Mouse (Mus musculus) CH12.LX (cell line): Measurements from ENCODE around the gene Olfr564. TPM values are rescaled to one million over a fixed set of nuclear protein-coding genes. Genes with fewer than 3 reads are reported as not detected.

ENCODE experiments used
- DNase-seq: peaks from one replicate; pipeline ENCODE4 v3.0.0-alpha.2; 2013; ENCODE audit errors: extremely low read depth
- H3K27ac ChIP-seq: 2 replicates; pipeline ENCODE4 v1.5.1; 2012; ENCODE audit warnings: low read depth, mild to moderate bottlenecking, control low read depth, moderate library complexity; ENCODE audit not compliant: insufficient read depth
- H3K27me3 ChIP-seq: replicated peaks from 2 replicates; pipeline ENCODE3; 2012; ENCODE audit warnings: inconsistent platforms
- H3K36me3 ChIP-seq, 2 experiments: replicated peaks in 1 of 2; 2 replicates each; pipeline versions ENCODE3 to v1.6.1; 2012; ENCODE audit warnings: inconsistent platforms in 1 of 2, low read length in 1 of 2, mild to moderate bottlenecking in 1 of 2, mixed read lengths in 1 of 2, moderate library complexity in 1 of 2; ENCODE audit not compliant: control insufficient read depth in 1 of 2, insufficient read depth in 1 of 2
- H3K4me1 ChIP-seq, 2 experiments: 2 replicates each; pipeline ENCODE4 v1.6.1; 2012; ENCODE audit warnings: inconsistent platforms in 1 of 2, moderate library complexity in 1 of 2; ENCODE audit not compliant: insufficient read depth in 2 of 2, control insufficient read depth in 1 of 2
- H3K4me2 ChIP-seq: 2 replicates; pipeline ENCODE4 v1.6.1; 2012; ENCODE audit warnings: low read depth, mild to moderate bottlenecking, control low read depth; ENCODE audit not compliant: poor library complexity, insufficient read depth, severe bottlenecking
- H3K4me3 ChIP-seq, 3 experiments: fragments of 150-350 bp in 1 of 3; sonication (generic) in 1 of 3; replicated peaks in 1 of 3; 2 replicates each; pipeline versions ENCODE3 to v1.5.1; 2011 to 2012; ENCODE audit warnings: low read depth in 2 of 3, low read length in 2 of 3, mild to moderate bottlenecking in 2 of 3, moderate library complexity in 2 of 3, control low read depth in 1 of 3, improper control_type of control experiment in 1 of 3, inconsistent platforms in 1 of 3, mixed read lengths in 1 of 3; ENCODE audit not compliant: poor library complexity in 1 of 3
- H3K79me2 ChIP-seq: replicated peaks from 2 replicates; pipeline ENCODE4 v1.6.1; 2012; ENCODE audit warnings: mild to moderate bottlenecking, moderate library complexity; ENCODE audit not compliant: control insufficient read depth, poor library complexity, insufficient read depth, severe bottlenecking; ENCODE audit errors: extremely low read depth
- H3K9ac ChIP-seq: 2 replicates; pipeline ENCODE4 v1.6.1; 2012; ENCODE audit warnings: low read depth, mild to moderate bottlenecking, control low read depth, moderate library complexity; ENCODE audit not compliant: insufficient read depth
- H3K9me3 ChIP-seq: replicated peaks from 2 replicates; pipeline ENCODE3; 2012; ENCODE audit warnings: low read length, inconsistent platforms, mixed read lengths
- CHD2 ChIP-seq: IDR thresholded peaks from 2 replicates; pipeline ENCODE4 v1.6.1; 2011; ENCODE audit warnings: low read length, improper control_type of control experiment
- CTCF ChIP-seq, 2 experiments: IDR thresholded peaks in 1 of 2; conservative IDR thresholded peaks in 1 of 2; 2 replicates each; pipeline ENCODE4 v1.5.1; 2011 to 2012; ENCODE audit warnings: low read depth in 2 of 2, low read length in 2 of 2, improper control_type of control experiment in 1 of 2, inconsistent platforms in 1 of 2, mild to moderate bottlenecking in 1 of 2, moderate library complexity in 1 of 2
- E2F4 ChIP-seq: IDR thresholded peaks from 2 replicates; pipeline ENCODE4 v1.6.1; 2011; ENCODE audit warnings: low read depth, low read length, improper control_type of control experiment; ENCODE audit not compliant: insufficient replicate concordance
- ELF1 ChIP-seq: IDR thresholded peaks from 2 replicates; pipeline ENCODE4 v1.6.1; 2014; ENCODE audit warnings: low read depth, mild to moderate bottlenecking, inconsistent platforms, low read length, improper control_type of control experiment
- ETS1 ChIP-seq: conservative IDR thresholded peaks from 2 replicates; pipeline ENCODE4 v1.6.1; 2012; ENCODE audit warnings: low read depth, mild to moderate bottlenecking, inconsistent platforms, low read length, improper control_type of control experiment, moderate library complexity
- HCFC1 ChIP-seq: IDR thresholded peaks from 2 replicates; pipeline ENCODE4 v1.6.1; 2012; ENCODE audit warnings: low read depth, mild to moderate bottlenecking, inconsistent platforms, low read length, improper control_type of control experiment
- JUND ChIP-seq: conservative IDR thresholded peaks from 2 replicates; pipeline ENCODE4 v1.6.1; 2011; ENCODE audit warnings: low read depth, low read length, improper control_type of control experiment
- MAFK ChIP-seq: IDR thresholded peaks from 2 replicates; pipeline ENCODE4 v1.6.1; 2011; ENCODE audit warnings: low read length, improper control_type of control experiment; ENCODE audit not compliant: insufficient replicate concordance
- MAX ChIP-seq: IDR thresholded peaks from 2 replicates; pipeline ENCODE4 v1.6.1; 2011; ENCODE audit warnings: low read length, improper control_type of control experiment
- MXI1 ChIP-seq: IDR thresholded peaks from 2 replicates; pipeline ENCODE4 v1.6.1; 2011; ENCODE audit warnings: mild to moderate bottlenecking, low read depth, low read length, improper control_type of control experiment
- MYC ChIP-seq: IDR thresholded peaks from 2 replicates; pipeline ENCODE4 v1.6.1; 2011; ENCODE audit warnings: low read depth, mild to moderate bottlenecking, improper control_type of control experiment, low read length
- NRF1 ChIP-seq: IDR thresholded peaks from 2 replicates; pipeline ENCODE4 v1.6.1; 2014; ENCODE audit warnings: low read depth, mild to moderate bottlenecking, inconsistent platforms, low read length, improper control_type of control experiment, moderate library complexity
- TCF12 ChIP-seq: IDR thresholded peaks from 2 replicates; pipeline ENCODE4 v1.6.1; 2014; ENCODE audit warnings: low read depth, mild to moderate bottlenecking, inconsistent platforms, low read length, improper control_type of control experiment
- USF1 ChIP-seq: IDR thresholded peaks from 2 replicates; pipeline ENCODE4 v1.6.1; 2014; ENCODE audit warnings: low read depth, mild to moderate bottlenecking, inconsistent platforms, low read length, improper control_type of control experiment
- USF2 ChIP-seq: conservative IDR thresholded peaks from 2 replicates; pipeline ENCODE4 v1.6.1; 2011; ENCODE audit warnings: low read depth, low read length, improper control_type of control experiment
- ZC3H11A ChIP-seq: IDR thresholded peaks from 2 replicates; pipeline ENCODE4 v1.6.1; 2012; ENCODE audit warnings: low read depth, mild to moderate bottlenecking, inconsistent platforms, low read length, improper control_type of control experiment
- ZMIZ1 ChIP-seq: IDR thresholded peaks from 2 replicates; pipeline ENCODE4 v1.6.1; 2012; ENCODE audit warnings: low read depth, mild to moderate bottlenecking, inconsistent platforms, low read length, improper control_type of control experiment
- ZNF384 ChIP-seq: IDR thresholded peaks from 2 replicates; pipeline ENCODE4 v1.6.1; 2012; ENCODE audit warnings: low read depth, low read length, improper control_type of control experiment, inconsistent platforms
- dilution Hi-C: fragments of 300-500 bp; cut with MboI; formaldehyde crosslinking; loops from 2 replicates; pipeline ENCODE4 v1.14.3; 2020; ENCODE audit warnings: low sequenced_read_pairs; ENCODE audit not compliant: extremely low pct_unique_long_range_greater_than_20kb, extremely low pct_ligation_motif_present
- in situ Hi-C: fragments of 300-500 bp; cut with MboI; formaldehyde crosslinking; loops from 3 replicates; pipeline ENCODE4 v1.14.3; 2019; ENCODE audit warnings: low sequenced_read_pairs, low pct_ligation_motif_present, low pct_unique_long_range_greater_than_20kb, mixed read lengths
- polyA plus RNA-seq: library from polyadenylated mRNA; unstranded; fragments of >175 nt; gene quantifications from 2 replicates; pipeline ENCODE4 v1.2.1, GENCODE M21; 2012; ENCODE audit warnings: low read depth; ENCODE audit not compliant: insufficient read length
- total RNA-seq, 2 experiments: library from RNA; depleted of rRNA; stranded (reverse); fragments of 300-350 nt in 1 of 2; fragments of >200 nt in 1 of 2; gene quantifications; 2 replicates each; pipeline ENCODE4 v1.2.3; 2012 to 2014

Olfr564 gene
- total and polyA plus RNA-seq, 3 experiments = not detected

GRCm38 (mm10) chr7:102770921-102771320, 32.4 kb upstream of the Olfr564 start, which contains the start of gene Olfr561:
Gene Olfr561, plus strand, starts transcription at chr7:102771221.
- Histone ChIP-seq H3K79me2 (no peaks in the 10 kb centered on the region), H3K27me3 (no peaks in the 10 kb centered on the region), H3K9ac (no peak within 1 kb of the TSS), H3K4me1 (no peaks in the 10 kb centered on the region), H3K4me3 (no peak within 1 kb of the TSS), H3K9me3 (no peaks in the 10 kb centered on the region)
- no peak for DNase-seq
- in situ Hi-C loops (loop anchor here (25.0 kb wide), 1 partner anchor 259 kb away; no protein-coding TSS in a partner anchor), dilution Hi-C loops (no loop called here)
- TF ChIP-seq ZMIZ1 = no peak
- TF ChIP-seq MXI1 = no peak
- no peak for TF ChIP-seq JUND
- no peak for TF ChIP-seq MYC
- TF ChIP-seq USF2 = no peak
- no peak for TF ChIP-seq CHD2
- TF ChIP-seq MAX = no peak
- TF ChIP-seq ETS1 = no peak
- TF ChIP-seq CTCF (conservative IDR thresholded peaks at IDR 0.05 in 1 of 2, IDR thresholded peaks at IDR 0.05 in 1 of 2; ENCODE audit: low read depth in 2 of 2, low read length in 2 of 2) = no peak
- TF ChIP-seq ZC3H11A = no peak
- TF ChIP-seq USF1 = no peak
- TF ChIP-seq TCF12 = no peak
- no peak for TF ChIP-seq HCFC1
- no peak for TF ChIP-seq ELF1
- TF ChIP-seq ZNF384 = no peak
- TF ChIP-seq E2F4 = no peak
- TF ChIP-seq MAFK = no peak
- TF ChIP-seq NRF1 = no peak
- TF ChIP-seq, all 38 proteins: peak for 0
- Histone ChIP-seq H3K4me2 (no peak within 1 kb of the TSS), H3K36me3 (no peaks in the 10 kb centered on the region), H3K27ac (no peak within 1 kb of the TSS)

Other genes starting within 250 kb of the Olfr564 start
Only the 20 nearest of the 30 such genes appear.
- not detected in 2 replicates for gene Olfr555, start 144.7 kb upstream of the Olfr564 start, total RNA-seq (2012; rRNA removed)
- gene Olfr555, start 144.7 kb upstream of the Olfr564 start, total RNA-seq (2014; rRNA removed) = not detected in 2 replicates
- gene Olfr555, start 144.7 kb upstream of the Olfr564 start, polyA plus RNA-seq = not detected in 2 replicates
- not detected in 2 replicates for gene Olfr556, start 138.6 kb upstream of the Olfr564 start, total RNA-seq (2012; rRNA removed)
- gene Olfr556, start 138.6 kb upstream of the Olfr564 start, total RNA-seq (2014; rRNA removed) = not detected in 2 replicates
- not detected in 2 replicates for gene Olfr556, start 138.6 kb upstream of the Olfr564 start, polyA plus RNA-seq
- 6.5 and 8.1 TPM in 2 replicates for gene Trim68, start 116.2 kb upstream of the Olfr564 start, total RNA-seq (2012; rRNA removed)
- 7.7 and 8.0 TPM in 2 replicates for gene Trim68, start 116.2 kb upstream of the Olfr564 start, total RNA-seq (2014; rRNA removed)
- 10.9 and 11.6 TPM in 2 replicates for gene Trim68, start 116.2 kb upstream of the Olfr564 start, polyA plus RNA-seq
- not detected in 2 replicates for gene Olfr557, start 107.6 kb upstream of the Olfr564 start, total RNA-seq (2012; rRNA removed)
- gene Olfr557, start 107.6 kb upstream of the Olfr564 start, total RNA-seq (2014; rRNA removed) = not detected in 2 replicates
- not detected in 2 replicates for gene Olfr557, start 107.6 kb upstream of the Olfr564 start, polyA plus RNA-seq
- gene Olfr558, start 101.3 kb upstream of the Olfr564 start, total RNA-seq (2012; rRNA removed) = not detected in 2 replicates
- not detected in 2 replicates for gene Olfr558, start 101.3 kb upstream of the Olfr564 start, total RNA-seq (2014; rRNA removed)
- gene Olfr558, start 101.3 kb upstream of the Olfr564 start, polyA plus RNA-seq = not detected in 2 replicates
- gene Olfr33, start 84.4 kb upstream of the Olfr564 start, total RNA-seq (2012; rRNA removed) = not detected in 2 replicates
- gene Olfr33, start 84.4 kb upstream of the Olfr564 start, total RNA-seq (2014; rRNA removed) = not detected in 2 replicates
- gene Olfr33, start 84.4 kb upstream of the Olfr564 start, polyA plus RNA-seq = not detected in 2 replicates
- gene Olfr559, start 76.0 kb upstream of the Olfr564 start, total RNA-seq (2012; rRNA removed) = not detected in 2 replicates
- gene Olfr559, start 76.0 kb upstream of the Olfr564 start, total RNA-seq (2014; rRNA removed) = not detected in 2 replicates
- not detected in 2 replicates for gene Olfr559, start 76.0 kb upstream of the Olfr564 start, polyA plus RNA-seq
- not detected in 2 replicates for gene Olfr560, start 44.1 kb upstream of the Olfr564 start, total RNA-seq (2012; rRNA removed)
- not detected in 2 replicates for gene Olfr560, start 44.1 kb upstream of the Olfr564 start, total RNA-seq (2014; rRNA removed)
- gene Olfr560, start 44.1 kb upstream of the Olfr564 start, polyA plus RNA-seq = not detected in 2 replicates
- not detected in 2 replicates for gene Olfr78, start 44.0 kb upstream of the Olfr564 start, total RNA-seq (2012; rRNA removed)
- not detected in 2 replicates for gene Olfr78, start 44.0 kb upstream of the Olfr564 start, total RNA-seq (2014; rRNA removed)
- gene Olfr78, start 44.0 kb upstream of the Olfr564 start, polyA plus RNA-seq = not detected in 2 replicates
- gene Olfr561, start 32.3 kb upstream of the Olfr564 start, total RNA-seq (2012; rRNA removed) = not detected in 2 replicates
- not detected in 2 replicates for gene Olfr561, start 32.3 kb upstream of the Olfr564 start, total RNA-seq (2014; rRNA removed)
- not detected in 2 replicates for gene Olfr561, start 32.3 kb upstream of the Olfr564 start, polyA plus RNA-seq
- gene Olfr566, start 55.3 kb downstream of the Olfr564 start, total RNA-seq (2012; rRNA removed) = not detected in 2 replicates
- gene Olfr566, start 55.3 kb downstream of the Olfr564 start, total RNA-seq (2014; rRNA removed) = not detected in 2 replicates
- gene Olfr566, start 55.3 kb downstream of the Olfr564 start, polyA plus RNA-seq = not detected in 2 replicates
- gene Olfr568, start 73.6 kb downstream of the Olfr564 start, total RNA-seq (2012; rRNA removed) = not detected in 2 replicates
- gene Olfr568, start 73.6 kb downstream of the Olfr564 start, total RNA-seq (2014; rRNA removed) = not detected in 2 replicates
- gene Olfr568, start 73.6 kb downstream of the Olfr564 start, polyA plus RNA-seq = not detected in 2 replicates
- not detected in 2 replicates for gene Olfr569, start 87.4 kb downstream of the Olfr564 start, total RNA-seq (2012; rRNA removed)
- gene Olfr569, start 87.4 kb downstream of the Olfr564 start, total RNA-seq (2014; rRNA removed) = not detected in 2 replicates
- not detected in 2 replicates for gene Olfr569, start 87.4 kb downstream of the Olfr564 start, polyA plus RNA-seq
- gene Olfr570, start 91.1 kb downstream of the Olfr564 start, total RNA-seq (2012; rRNA removed) = not detected in 2 replicates
- gene Olfr570, start 91.1 kb downstream of the Olfr564 start, total RNA-seq (2014; rRNA removed) = not detected in 2 replicates
- not detected in 2 replicates for gene Olfr570, start 91.1 kb downstream of the Olfr564 start, polyA plus RNA-seq
- gene Olfr571, start 114.1 kb downstream of the Olfr564 start, total RNA-seq (2012; rRNA removed) = not detected in 2 replicates
- gene Olfr571, start 114.1 kb downstream of the Olfr564 start, total RNA-seq (2014; rRNA removed) = not detected in 2 replicates
- gene Olfr571, start 114.1 kb downstream of the Olfr564 start, polyA plus RNA-seq = not detected in 2 replicates
- not detected in 2 replicates for gene Olfr572, start 120.9 kb downstream of the Olfr564 start, total RNA-seq (2012; rRNA removed)
- not detected in 2 replicates for gene Olfr572, start 120.9 kb downstream of the Olfr564 start, total RNA-seq (2014; rRNA removed)
- not detected in 2 replicates for gene Olfr572, start 120.9 kb downstream of the Olfr564 start, polyA plus RNA-seq
- not detected in 2 replicates for gene Olfr573-ps1, start 139.1 kb downstream of the Olfr564 start, total RNA-seq (2012; rRNA removed)
- gene Olfr573-ps1, start 139.1 kb downstream of the Olfr564 start, total RNA-seq (2014; rRNA removed) = not detected in 2 replicates
- not detected in 2 replicates for gene Olfr573-ps1, start 139.1 kb downstream of the Olfr564 start, polyA plus RNA-seq
- not detected in 2 replicates for gene Olfr574, start 145.0 kb downstream of the Olfr564 start, total RNA-seq (2012; rRNA removed)
- gene Olfr574, start 145.0 kb downstream of the Olfr564 start, total RNA-seq (2014; rRNA removed) = not detected in 2 replicates
- not detected in 2 replicates for gene Olfr574, start 145.0 kb downstream of the Olfr564 start, polyA plus RNA-seq
- not detected in 2 replicates for gene Olfr575, start 155.3 kb downstream of the Olfr564 start, total RNA-seq (2012; rRNA removed)
- gene Olfr575, start 155.3 kb downstream of the Olfr564 start, total RNA-seq (2014; rRNA removed) = not detected in 2 replicates
- gene Olfr575, start 155.3 kb downstream of the Olfr564 start, polyA plus RNA-seq = not detected in 2 replicates
- gene Olfr576, start 159.2 kb downstream of the Olfr564 start, total RNA-seq (2012; rRNA removed) = not detected in 2 replicates
- gene Olfr576, start 159.2 kb downstream of the Olfr564 start, total RNA-seq (2014; rRNA removed) = not detected in 2 replicates
- gene Olfr576, start 159.2 kb downstream of the Olfr564 start, polyA plus RNA-seq = not detected in 2 replicates